Mouse (Mus musculus) limb, embryonic 13.5 days (tissue): ENCODE results near the gene Retsat. TPM values are rescaled to one million over a fixed set of nuclear protein-coding genes. Genes with fewer than 3 reads are reported as not detected.

Experiments
- ATAC-seq: fragments of 200-750 bp; cut with Nextera tagmentation; 2 replicates; pipeline ENCODE4 v1.8.0; 2017; ENCODE audit warnings: low read depth, moderate number of reproducible peaks, moderate TSS enrichment; ENCODE audit not compliant: low FRiP score
- H3K27ac ChIP-seq: fragments of 300-500 bp; sonication (generic); 2 replicates; pipeline ENCODE4 v1.5.1; 2015; ENCODE audit warnings: inconsistent platforms, mild to moderate bottlenecking, moderate library complexity
- H3K27me3 ChIP-seq: fragments of 300-500 bp; sonication (generic); 2 replicates; pipeline ENCODE4 v1.6.1; 2015; ENCODE audit warnings: mild to moderate bottlenecking, inconsistent platforms
- H3K36me3 ChIP-seq: fragments of 300-500 bp; sonication (generic); 2 replicates; pipeline ENCODE4 v1.6.1; 2015; ENCODE audit warnings: inconsistent platforms, mild to moderate bottlenecking, moderate library complexity
- H3K4me1 ChIP-seq: fragments of 300-500 bp; sonication (generic); 2 replicates; pipeline ENCODE4 v1.6.1; 2015; ENCODE audit warnings: inconsistent platforms
- H3K4me2 ChIP-seq: fragments of 300-500 bp; sonication (generic); replicated peaks from 2 replicates; pipeline ENCODE4 v1.6.1; 2015; ENCODE audit warnings: inconsistent platforms, mild to moderate bottlenecking, moderate library complexity
- H3K4me3 ChIP-seq: fragments of 300-500 bp; sonication (generic); 2 replicates; pipeline ENCODE4 v1.5.1; 2015; ENCODE audit warnings: moderate library complexity, mild to moderate bottlenecking, inconsistent platforms
- H3K9ac ChIP-seq: fragments of 300-500 bp; sonication (generic); 2 replicates; pipeline ENCODE4 v1.6.1; 2015; ENCODE audit warnings: mild to moderate bottlenecking, inconsistent platforms
- H3K9me3 ChIP-seq: fragments of 300-500 bp; sonication (generic); 2 replicates; pipeline ENCODE4 v1.6.1; 2016; ENCODE audit warnings: inconsistent platforms
- WGBS: fragments of 180-500 bp; shearing (Covaris S2); methylation state at CpG from one replicate; pipeline ENCODE4 v1.1.7; 2015; 5-methylcytosine and 5-hydroxymethylcytosine counted together
- polyA plus RNA-seq: library from polyadenylated mRNA; unstranded; fragments of >200 nt; fragmentation: Nextera tagmentation; extraction: Ambion mirVana; gene quantifications from 2 replicates; pipeline ENCODE4 v1.2.1, GENCODE M21; 2015

The Retsat gene
- polyA plus RNA-seq, result 15.1 and 17.9 TPM in 2 replicates

- H3K4me2 ChIP-seq, result peak within 1 kb of the TSS; percentile 76
- peak within 1 kb of the TSS; percentile 79 for H3K9ac ChIP-seq
- WGBS, result 1% methylated on average over 38 of the region's 38 CpGs
- H3K4me3 ChIP-seq, result peak within 1 kb of the TSS; percentile 66
- H3K27ac ChIP-seq, result peak within 1 kb of the TSS; percentile 81
- no peaks in the 10 kb centered on the region for H3K36me3 ChIP-seq
- H3K4me1 ChIP-seq, result peaks cover 22% of the 10 kb centered on the region
- H3K27me3 ChIP-seq, result no peaks in the 10 kb centered on the region
- H3K9me3 ChIP-seq, result no peaks in the 10 kb centered on the region
- peak; percentile 94 for ATAC-seq
Observed at GRCm38 (mm10) chr6:72597956-72598753, at the start of gene Retsat, which contains the start of gene Elmod3. Gene Retsat (plus strand): TSS chr6:72598475. Gene Elmod3 (minus strand): TSS chr6:72598413.

- WGBS, result 67% methylated on average over 9 of the region's 9 CpGs
- no peaks in the 10 kb centered on the region for H3K36me3 ChIP-seq
- H3K4me1 ChIP-seq, result peaks cover 43% of the 10 kb centered on the region
- no peaks in the 10 kb centered on the region for H3K27me3 ChIP-seq
- H3K9ac ChIP-seq, result 0 out of 2 replicates have a peak overlapping the region, but pooled peaks have one; percentile 8
- no peaks in the 10 kb centered on the region for H3K9me3 ChIP-seq
- 0 out of 2 replicates have a peak overlapping the region, but pooled peaks have one; percentile 10 for H3K27ac ChIP-seq
- peak overlapping the region; percentile 9; the same call in 1 of the 2 replicates for H3K4me2 ChIP-seq
- no peak overlapping the region for H3K4me3 ChIP-seq
- ATAC-seq, result no peak
Observed at GRCm38 (mm10) chr6:72549041-72549580, 49.2 kb upstream of the Retsat start.

GRCm38 (mm10) chr6:72550025-72550424 is 48.2 kb upstream of the Retsat start:
- Histone ChIP-seq H3K4me1 (peaks cover 34% of the 10 kb centered on the region), H3K27ac (no peak overlapping the region), H3K36me3 (no peaks in the 10 kb centered on the region), H3K9me3 (no peaks in the 10 kb centered on the region), H3K27me3 (no peaks in the 10 kb centered on the region), H3K4me3 (no peak overlapping the region), H3K9ac (no peak overlapping the region), H3K4me2 (peak overlapping the region; percentile 9; the same call in 1 of the 2 replicates)
- WGBS, result 60% methylated on average over 6 of the region's 6 CpGs
- no peak for ATAC-seq

GRCm38 (mm10) chr6:72550503-72551100 is 47.7 kb upstream of the Retsat start:
- no peak overlapping the region for H3K4me3 ChIP-seq
- H3K27me3 ChIP-seq, result no peaks in the 10 kb centered on the region
- H3K9me3 ChIP-seq, result no peaks in the 10 kb centered on the region
- ATAC-seq, result no peak
- H3K36me3 ChIP-seq, result no peaks in the 10 kb centered on the region
- peaks cover 29% of the 10 kb centered on the region for H3K4me1 ChIP-seq
- H3K9ac ChIP-seq, result no peak overlapping the region
- H3K4me2 ChIP-seq, result no peak overlapping the region
- WGBS, result 81% methylated on average over 10 of the region's 10 CpGs
- no peak overlapping the region for H3K27ac ChIP-seq

GRCm38 (mm10) chr6:72552171-72553078 is 45.9 kb upstream of the Retsat start:
- Histone ChIP-seq H3K4me2 (peak overlapping the region; percentile 68), H3K4me3 (peak overlapping the region; percentile 44), H3K4me1 (peaks cover 28% of the 10 kb centered on the region), H3K9ac (peak overlapping the region; percentile 58), H3K36me3 (no peaks in the 10 kb centered on the region), H3K27me3 (no peaks in the 10 kb centered on the region), H3K27ac (peak overlapping the region; percentile 79), H3K9me3 (no peaks in the 10 kb centered on the region)
- 12% methylated on average over 27 of the region's 27 CpGs for whole genome bisulfite sequencing
- peak; percentile 85 for ATAC-seq

- H3K9me3 ChIP-seq, result no peaks in the 10 kb centered on the region
- peak overlapping the region; percentile 68 for H3K4me2 ChIP-seq
- peaks cover 28% of the 10 kb centered on the region for H3K4me1 ChIP-seq
- 12% methylated on average over 8 of the region's 8 CpGs for WGBS
- no peaks in the 10 kb centered on the region for H3K36me3 ChIP-seq
- H3K27me3 ChIP-seq, result no peaks in the 10 kb centered on the region
- peak overlapping the region; percentile 44 for H3K4me3 ChIP-seq
- ATAC-seq, result no peak; the same call in 1 of the 2 replicates
- H3K27ac ChIP-seq, result peak overlapping the region; percentile 79; the same call in 1 of the 2 replicates
- peak overlapping the region; percentile 58 for H3K9ac ChIP-seq
Observed at GRCm38 (mm10) chr6:72553079-72553412, 45.2 kb upstream of the Retsat start.

- WGBS, result 76% methylated on average over 8 of the region's 8 CpGs
- Histone ChIP-seq H3K27me3 (no peaks in the 10 kb centered on the region), H3K36me3 (no peaks in the 10 kb centered on the region), H3K9me3 (no peaks in the 10 kb centered on the region), H3K4me2 (no peak overlapping the region), H3K9ac (no peak overlapping the region), H3K4me3 (no peak overlapping the region), H3K4me1 (peaks cover 16% of the 10 kb centered on the region), H3K27ac (no peak overlapping the region)
- ATAC-seq, result no peak
Observed at GRCm38 (mm10) chr6:72560801-72561200, 37.5 kb upstream of the Retsat start.

- Histone ChIP-seq H3K27me3 (no peaks in the 10 kb centered on the region), H3K4me1 (peaks cover 17% of the 10 kb centered on the region), H3K27ac (no peak overlapping the region), H3K9ac (no peak overlapping the region), H3K36me3 (peaks cover 2% of the 10 kb centered on the region; the same call in 1 of the 2 replicates), H3K4me2 (no peak overlapping the region), H3K9me3 (no peaks in the 10 kb centered on the region), H3K4me3 (no peak overlapping the region)
- 48% methylated on average over 6 of the region's 6 CpGs for WGBS
- no peak for ATAC-seq
Observed at GRCm38 (mm10) chr6:72562486-72562885, 35.8 kb upstream of the Retsat start.

GRCm38 (mm10) chr6:72562894-72563293 is 35.4 kb upstream of the Retsat start:
- peak; percentile 53; the same call in 1 of the 2 replicates for ATAC-seq
- 62% methylated on average over 5 of the region's 5 CpGs for WGBS
- no peaks in the 10 kb centered on the region for H3K27me3 ChIP-seq
- peaks cover 17% of the 10 kb centered on the region for H3K4me1 ChIP-seq
- peak overlapping the region; percentile 10; the same call in 1 of the 2 replicates for H3K9ac ChIP-seq
- H3K27ac ChIP-seq, result no peak overlapping the region
- H3K9me3 ChIP-seq, result no peaks in the 10 kb centered on the region
- H3K4me3 ChIP-seq, result no peak overlapping the region
- H3K4me2 ChIP-seq, result no peak overlapping the region
- H3K36me3 ChIP-seq, result peaks cover 6% of the 10 kb centered on the region

- no peak for ATAC-seq
Observed at GRCm38 (mm10) chr6:72565506-72565905, 32.8 kb upstream of the Retsat start.

GRCm38 (mm10) chr6:72566044-72566443 is 32.2 kb upstream of the Retsat start:
- Histone ChIP-seq H3K4me2 (no peak overlapping the region), H3K27ac (no peak overlapping the region), H3K36me3 (peaks cover 16% of the 10 kb centered on the region), H3K9ac (no peak overlapping the region), H3K4me3 (no peak overlapping the region), H3K9me3 (no peaks in the 10 kb centered on the region), H3K27me3 (no peaks in the 10 kb centered on the region), H3K4me1 (peaks cover 12% of the 10 kb centered on the region)
- peak; percentile 58 for ATAC-seq
- WGBS, result 2% methylated on average over 4 of the region's 4 CpGs

More at GRCm38 (mm10) chr6:72565506-72565905, 32.8 kb upstream of the Retsat start:
- H3K36me3 ChIP-seq, result peaks cover 14% of the 10 kb centered on the region
- WGBS, result 78% methylated on average over 7 of the region's 7 CpGs
- no peak overlapping the region for H3K27ac ChIP-seq
- no peak overlapping the region for H3K4me2 ChIP-seq
- peaks cover 12% of the 10 kb centered on the region for H3K4me1 ChIP-seq
- H3K9ac ChIP-seq, result no peak overlapping the region
- H3K9me3 ChIP-seq, result no peaks in the 10 kb centered on the region
- no peaks in the 10 kb centered on the region for H3K27me3 ChIP-seq
- H3K4me3 ChIP-seq, result no peak overlapping the region
